Mouse (Mus musculus): Measurements from ENCODE around the gene Sprr2d. TPM values are rescaled to one million over a fixed set of nuclear protein-coding genes. Genes with fewer than 3 reads are reported as not detected.

Gene Sprr2d
- not detected for total RNA-seq (2021)
- long read RNA-seq, experiment 1 = 0 reads
- long read RNA-seq, experiment 2 = 0 reads

DNA sequence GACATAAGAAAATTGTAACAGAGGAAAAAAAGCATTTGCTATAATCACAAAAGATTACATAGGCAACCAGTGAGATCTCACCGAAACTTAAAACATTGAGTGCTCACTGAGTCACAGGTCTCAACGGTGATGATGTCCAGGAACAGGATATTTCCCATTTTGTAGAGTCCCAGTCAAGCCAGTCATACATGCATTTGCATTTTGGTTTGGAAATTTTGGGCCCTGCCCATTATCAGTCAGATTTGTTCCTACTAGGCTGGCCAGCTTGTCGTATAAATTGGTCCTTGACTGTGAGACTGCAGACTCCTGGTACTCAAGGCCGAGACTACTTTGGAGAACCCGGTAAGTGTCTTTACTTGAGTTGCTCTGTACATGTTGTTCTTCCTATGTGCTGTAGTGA lies at the start of gene Sprr2d:
Sprr2d (plus strand) TSS at position 301 of the 400 bp plus-strand sequence.
- DNase-seq = no peak
- intact Hi-C loops (cut with DNase I) = no loop called here
- Histone ChIP-seq H3K27ac (no peak within 1 kb of the TSS), H3K4me3 (no peak within 1 kb of the TSS)
- TF ChIP-seq CTCF (IDR thresholded peaks at IDR 0.05) = no peak

DNA sequence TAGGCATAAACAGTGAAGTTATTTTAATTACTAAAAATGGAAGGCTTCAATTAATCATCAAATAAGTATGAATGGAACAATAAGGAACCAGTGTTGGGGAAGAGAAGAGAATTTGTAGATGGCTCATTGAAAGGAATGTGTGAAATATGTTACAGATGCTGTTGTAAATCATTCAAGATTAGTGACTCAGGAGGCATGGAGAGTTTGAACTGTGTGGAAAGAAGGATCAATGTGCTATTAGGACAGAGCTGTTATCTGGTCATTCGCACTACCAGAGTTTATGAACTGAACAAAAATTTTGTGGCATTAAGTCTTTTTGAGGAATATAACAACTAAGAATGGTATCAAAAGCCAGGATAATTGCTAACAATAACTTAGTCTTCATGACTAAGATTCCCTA lies 31.5 kb upstream of the Sprr2d start:
- DNase-seq = no peak
- H3K4me3 ChIP-seq = no peak overlapping the region
- intact Hi-C loops (cut with DNase I) = no loop called here
- no peak overlapping the region for H3K27ac ChIP-seq
- TF ChIP-seq CTCF (IDR thresholded peaks at IDR 0.05) = no peak

DNA sequence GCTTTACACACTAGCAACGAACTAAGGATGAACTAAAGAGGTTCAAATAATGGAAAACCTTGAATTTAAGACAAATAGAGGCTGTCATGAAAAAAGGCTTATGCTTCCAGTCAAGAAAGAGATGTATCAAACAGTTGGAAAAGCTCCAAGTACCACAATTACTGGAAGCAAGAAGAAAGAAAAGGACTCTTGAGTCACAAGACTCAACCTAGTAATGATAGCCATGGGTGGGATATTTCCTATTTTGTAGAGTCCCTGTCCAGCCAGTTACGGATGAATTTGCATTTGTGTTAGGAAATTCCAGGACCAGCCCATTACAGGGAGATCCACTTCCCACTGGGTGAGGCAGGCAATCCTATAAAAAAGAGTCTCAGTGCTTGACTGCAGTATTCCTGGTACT lies 22.6 kb upstream of the Sprr2d start, which contains the start of gene Sprr2b:
Sprr2b (plus strand) TSS at position 301 of the 400 bp plus-strand sequence.
- no peak for TF ChIP-seq CTCF (IDR thresholded peaks at IDR 0.05)

DNA sequence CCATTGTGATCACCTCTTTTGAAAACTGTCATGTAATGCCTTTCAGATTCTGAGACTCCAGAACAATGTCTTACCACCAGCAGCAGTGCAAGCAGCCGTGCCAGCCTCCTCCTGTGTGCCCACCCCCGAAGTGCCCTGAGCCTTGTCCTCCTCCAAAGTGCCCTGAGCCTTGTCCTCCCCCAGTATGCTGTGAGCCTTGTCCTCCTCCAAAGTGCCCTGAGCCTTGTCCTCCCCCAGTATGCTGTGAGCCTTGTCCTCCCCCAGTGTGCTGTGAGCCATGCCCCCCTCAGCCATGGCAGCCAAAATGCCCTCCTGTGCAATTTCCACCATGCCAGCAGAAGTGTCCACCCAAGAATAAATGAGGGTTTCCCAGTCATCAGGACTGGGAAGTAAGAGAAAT lies 21.6 kb upstream of the Sprr2d start:
- no peak for DNase-seq
- intact Hi-C loops (cut with DNase I) = no loop called here
- no peak for TF ChIP-seq CTCF (IDR thresholded peaks at IDR 0.05)
- Histone ChIP-seq H3K4me3 (no peak overlapping the region), H3K27ac (no peak overlapping the region)

More for the DNA sequence above, 22.6 kb upstream of the Sprr2d start, which contains the start of gene Sprr2b:
- H3K4me3 ChIP-seq = no peak within 1 kb of the TSS
- H3K27ac ChIP-seq = no peak within 1 kb of the TSS
- intact Hi-C loops (cut with DNase I) = no loop called here
- DNase-seq = no peak

DNA sequence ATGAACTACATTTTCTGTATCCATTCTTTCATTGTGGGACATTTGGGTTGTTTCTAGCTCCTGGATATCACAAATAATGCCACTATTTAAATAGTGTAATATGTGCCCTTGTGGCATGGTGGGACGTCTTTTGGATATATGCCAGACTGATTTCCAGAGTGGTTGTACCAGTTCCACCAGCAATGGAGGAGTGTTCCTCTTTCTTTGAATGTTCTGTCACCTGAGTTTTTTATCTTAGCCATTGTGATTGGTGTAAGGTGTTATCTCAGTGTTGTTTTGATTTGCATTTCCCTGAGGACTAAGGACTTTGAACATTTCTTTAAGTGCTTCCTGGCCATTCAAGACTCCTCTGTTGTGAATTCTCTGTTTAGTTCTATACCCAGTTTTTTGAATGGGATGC lies 2.7 kb upstream of the Sprr2d start:
- intact Hi-C loops (cut with DNase I) = no loop called here
- DNase-seq = no peak
- no peak for TF ChIP-seq CTCF (IDR thresholded peaks at IDR 0.05)
- Histone ChIP-seq H3K4me3 (no peak overlapping the region), H3K27ac (no peak overlapping the region)

DNA sequence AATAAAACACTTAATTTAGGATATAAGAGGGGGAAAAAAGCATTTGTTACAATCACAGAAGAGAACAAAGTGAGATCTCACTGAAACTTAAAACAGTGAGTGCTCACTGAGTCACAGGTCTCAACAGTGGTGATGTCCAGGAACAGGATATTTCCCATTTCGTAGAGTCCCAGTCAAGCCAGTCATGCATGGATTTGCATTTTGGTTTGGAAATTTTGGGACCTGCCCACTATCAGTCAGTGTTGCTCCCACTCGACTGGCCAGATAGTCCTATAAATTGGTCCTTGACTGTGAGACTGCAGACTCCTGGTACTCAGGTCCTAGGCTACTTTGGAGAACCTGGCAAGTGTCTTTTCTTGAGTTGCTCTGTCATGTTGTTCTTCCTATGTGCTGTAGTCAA lies 12.9 kb downstream of the Sprr2d start, which contains the start of gene Sprr2e:
Sprr2e (plus strand) TSS at position 301 of the 400 bp plus-strand sequence.
- TF ChIP-seq CTCF (IDR thresholded peaks at IDR 0.05) = no peak
- intact Hi-C loops (cut with DNase I) = no loop called here
- no peak for DNase-seq
- Histone ChIP-seq H3K4me3 (no peak within 1 kb of the TSS), H3K27ac (no peak within 1 kb of the TSS)

DNA sequence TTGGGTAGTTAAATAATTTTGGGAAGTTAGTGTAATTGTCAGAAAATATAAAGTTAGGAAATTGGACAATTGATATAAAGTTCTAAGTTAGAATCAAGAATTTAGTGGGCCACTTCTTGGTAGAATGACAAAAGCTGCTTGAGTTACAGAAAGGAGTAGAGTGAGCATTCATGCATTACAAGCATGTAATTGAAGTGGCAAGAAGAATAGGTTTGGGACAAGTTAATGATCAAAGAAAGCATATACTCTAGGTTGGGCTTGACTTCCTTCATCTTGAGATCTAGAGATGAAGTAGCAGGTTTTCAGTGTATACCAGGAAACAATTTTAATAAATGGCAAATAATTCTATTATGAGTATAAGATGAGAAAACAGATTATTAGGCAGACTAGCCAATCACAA lies 22.7 kb downstream of the Sprr2d start:
- no peak for TF ChIP-seq CTCF (IDR thresholded peaks at IDR 0.05)
- intact Hi-C loops (cut with DNase I) = no loop called here
- Histone ChIP-seq H3K4me3 (no peak overlapping the region), H3K27ac (no peak overlapping the region)
- no peak for DNase-seq

DNA sequence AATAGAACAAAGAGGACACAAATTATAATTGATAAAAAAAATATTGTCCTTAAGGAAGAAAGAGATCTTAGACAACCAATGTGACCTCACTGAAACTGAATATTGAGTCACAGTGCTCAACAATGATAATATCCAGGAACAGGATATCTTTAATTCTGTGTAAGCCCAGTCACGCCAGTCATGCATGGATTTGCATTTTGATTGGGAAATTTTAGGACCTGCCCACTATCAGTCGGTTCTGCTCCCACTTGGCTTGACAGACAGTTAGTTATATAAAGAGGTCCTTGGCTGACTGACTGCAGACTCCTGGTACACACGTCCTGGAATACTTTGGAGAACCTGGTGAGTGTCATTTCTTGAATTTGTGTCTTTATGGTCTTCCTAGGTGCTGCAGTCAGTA lies 25.9 kb downstream of the Sprr2d start, which contains the start of gene Sprr2f:
Sprr2f (plus strand) TSS at position 301 of the 400 bp plus-strand sequence.
- no peak for TF ChIP-seq CTCF (IDR thresholded peaks at IDR 0.05)
- H3K27ac ChIP-seq = no peak within 1 kb of the TSS
- intact Hi-C loops (cut with DNase I) = no loop called here
- no peak for DNase-seq
- no peak within 1 kb of the TSS for H3K4me3 ChIP-seq

DNA sequence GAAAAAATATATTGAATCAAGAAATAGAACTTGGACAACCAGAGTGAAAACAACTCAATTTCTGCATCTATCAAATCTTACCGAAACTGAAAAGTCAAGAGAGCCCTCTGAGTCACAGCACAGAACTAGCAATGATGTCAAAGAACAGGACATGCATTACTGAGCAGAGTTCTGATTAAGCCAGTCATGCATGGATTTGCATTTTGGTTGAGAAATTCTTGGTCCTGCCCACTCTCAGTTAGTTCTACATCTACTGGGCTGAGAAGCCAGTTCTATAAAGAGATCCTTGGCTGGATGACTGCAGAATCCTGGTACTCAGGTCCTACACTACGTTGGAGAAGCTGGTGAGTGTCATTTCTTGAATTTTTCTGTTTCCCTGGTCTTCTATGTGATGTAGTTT lies 34.7 kb downstream of the Sprr2d start:
- intact Hi-C loops (cut with DNase I) = no loop called here
- TF ChIP-seq CTCF (IDR thresholded peaks at IDR 0.05) = no peak

DNA sequence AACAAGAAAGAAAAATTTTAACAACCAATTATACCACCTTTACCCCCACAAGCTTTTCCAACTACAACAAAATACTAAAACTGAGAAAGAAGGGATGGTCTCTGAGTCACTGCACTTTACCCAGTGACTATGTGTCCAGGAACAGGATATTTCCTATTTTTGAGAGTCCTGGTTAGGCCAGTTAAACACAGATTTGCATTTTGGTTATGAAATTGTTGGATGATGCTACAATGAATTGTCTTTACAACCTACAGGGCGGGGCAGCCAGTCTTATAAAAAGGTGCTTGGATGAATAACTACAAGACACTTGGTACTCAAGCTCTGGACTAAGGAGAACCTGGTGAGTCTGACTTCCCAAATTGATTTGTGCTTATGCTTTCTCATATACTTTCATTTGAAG lies 46.4 kb downstream of the Sprr2d start, which contains the start of gene Sprr2h:
Sprr2h (plus strand) TSS at position 301 of the 400 bp plus-strand sequence.
- H3K27ac ChIP-seq = no peak within 1 kb of the TSS
- intact Hi-C loops (cut with DNase I) = no loop called here
- no peak for DNase-seq
- no peak for TF ChIP-seq CTCF (IDR thresholded peaks at IDR 0.05)
- no peak within 1 kb of the TSS for H3K4me3 ChIP-seq

More for the DNA sequence above, 34.7 kb downstream of the Sprr2d start:
- Histone ChIP-seq H3K27ac (no peak overlapping the region), H3K4me3 (no peak overlapping the region)
- no peak for DNase-seq

Other genes starting within 250 kb of the Sprr2d start
- gene Prr9, start 215.2 kb upstream of the Sprr2d start, total RNA-seq (2021) = not detected
- gene Lelp1, start 196.4 kb upstream of the Sprr2d start, total RNA-seq (2021) = not detected
- not detected for gene Sprr2a1, start 123.3 kb upstream of the Sprr2d start, total RNA-seq (2021)
- not detected for gene Sprr2a2, start 123.2 kb upstream of the Sprr2d start, total RNA-seq (2021)
- not detected for gene Sprr2a3, start 53.7 kb upstream of the Sprr2d start, total RNA-seq (2021)
- not detected for gene Sprr2b, start 22.5 kb upstream of the Sprr2d start, total RNA-seq (2021)
- gene Sprr2e, start 13.0 kb downstream of the Sprr2d start, total RNA-seq (2021) = not detected
- not detected for gene Sprr2f, start 26.0 kb downstream of the Sprr2d start, total RNA-seq (2021)
- not detected for gene Sprr2h, start 46.5 kb downstream of the Sprr2d start, total RNA-seq (2021)
- not detected for gene Sprr2i, start 68.9 kb downstream of the Sprr2d start, total RNA-seq (2021)
- not detected for gene Sprr2j-ps, start 78.9 kb downstream of the Sprr2d start, total RNA-seq (2021)
- 1 to 10 TPM; 2.6 to 6.5 TPM for gene Gm9774, start 90.3 kb downstream of the Sprr2d start, total RNA-seq (2021)
- not detected for gene Sprr2k, start 93.4 kb downstream of the Sprr2d start, total RNA-seq (2021)
- not detected for gene Sprr1b, start 99.6 kb downstream of the Sprr2d start, total RNA-seq (2021)
- not detected for gene Sprr3, start 119.6 kb downstream of the Sprr2d start, total RNA-seq (2021)
- not detected for gene Sprr1a, start 146.8 kb downstream of the Sprr2d start, total RNA-seq (2021)
- gene Sprr4, start 161.4 kb downstream of the Sprr2d start, total RNA-seq (2021) = not detected
- gene 2310046K23Rik, start 195.4 kb downstream of the Sprr2d start, total RNA-seq (2021) = not detected
- not detected for gene Ivl, start 234.6 kb downstream of the Sprr2d start, total RNA-seq (2021)
- gene Smcp, start 249.9 kb downstream of the Sprr2d start, total RNA-seq (2021) = not detected